ENCODE assay signal across 10 mouse cellular contexts in genomic region chr16:76320118-76320473, GRCm38 (mm10). TPM values are rescaled to one million over a fixed set of nuclear protein-coding genes. Genes with fewer than 3 reads are reported as not detected.
DNase-seq lines count a peak whose midpoint lies in the region; ATAC-seq and TF ChIP-seq lines count a peak whose summit lies in the region.
"Had no signal": no experiment of that assay in that cellular context is flagged by ENCODE, and none has a peak within 500 bp of the region (broad histone marks: within the 10 kb centered on the region; RNA-seq: fewer than 3 reads in every experiment).

No protein-coding gene starts in this region.

- H3K4me3 ChIP-seq in heart, embryonic 13.5 days = no peak overlapping the region
- no peak overlapping the region for H3K4me3 ChIP-seq in neural tube, embryonic 11.5 days (ENCODE audit: low read depth, low read length)
- H3K4me3 ChIP-seq in neural tube, embryonic 15.5 days (replicated peaks) = no peak overlapping the region
- no peak overlapping the region for H3K4me3 ChIP-seq in liver, postnatal 0 days (ENCODE audit: low read depth, low read length)
- H3K4me3 ChIP-seq: limb, embryonic 15.5 days had no signal

- DNase-seq in heart, postnatal 10 days = no peak
- DNase-seq in neural tube, embryonic 11.5 days (ENCODE audit: low spot score) = no peak
- DNase-seq in liver, postnatal 0 days = no peak
- no peak for DNase-seq in frontal cortex, postnatal 10 days (ENCODE audit: low spot score in 2 of 2)
- DNase-seq in lung, adult 18-20 months = no peak
- DNase-seq: cerebellum, postnatal 36 days; thymus, postnatal 36 days had no signal

- no peaks in the 10 kb centered on the region for H3K36me3 ChIP-seq in heart, embryonic 13.5 days
- no peaks in the 10 kb centered on the region for H3K36me3 ChIP-seq in neural tube, embryonic 11.5 days (ENCODE audit: control insufficient read depth, insufficient read depth, low read length)
- H3K36me3 ChIP-seq in neural tube, embryonic 15.5 days = no peaks in the 10 kb centered on the region
- H3K36me3 ChIP-seq in liver, postnatal 0 days (replicated peaks; ENCODE audit: insufficient read depth, low read length) = no peaks in the 10 kb centered on the region; the same call in 1 of the 2 replicates
- H3K36me3 ChIP-seq: limb, embryonic 15.5 days had no signal

- H3K27me3 ChIP-seq in heart, embryonic 13.5 days (replicated peaks) = no peaks in the 10 kb centered on the region
- no peaks in the 10 kb centered on the region for H3K27me3 ChIP-seq in neural tube, embryonic 11.5 days (ENCODE audit: control insufficient read depth, insufficient read depth, low read length)
- H3K27me3 ChIP-seq in neural tube, embryonic 15.5 days (replicated peaks) = no peaks in the 10 kb centered on the region
- no peaks in the 10 kb centered on the region for H3K27me3 ChIP-seq in liver, postnatal 0 days (ENCODE audit: insufficient read depth, low read length)
- H3K27me3 ChIP-seq: limb, embryonic 15.5 days had no signal

- H3K27ac ChIP-seq in heart, embryonic 13.5 days (replicated peaks) = peak overlapping the region; percentile 67
- H3K27ac ChIP-seq in neural tube, embryonic 11.5 days (ENCODE audit: low read depth, low read length) = peak overlapping the region; percentile 67; the same call in 1 of the 2 replicates
- H3K27ac ChIP-seq in neural tube, embryonic 15.5 days (replicated peaks) = no peak overlapping the region
- H3K27ac ChIP-seq in liver, postnatal 0 days (ENCODE audit: low read depth) = peak overlapping the region; percentile 48; the same call in 1 of the 2 replicates
- H3K27ac ChIP-seq: limb, embryonic 15.5 days had no signal

- no peak for TF ChIP-seq EP300 in liver, postnatal 0 days (IDR thresholded peaks at IDR 0.05; ENCODE audit: low read depth)

- 70% methylated on average over 5 of the region's 5 CpGs for WGBS in heart, embryonic 13.5 days
- 42% methylated on average over 5 of the region's 5 CpGs for WGBS in neural tube, embryonic 11.5 days
- 31% methylated on average over 5 of the region's 5 CpGs for WGBS in neural tube, embryonic 15.5 days
- 84% methylated on average over 5 of the region's 5 CpGs for WGBS in liver, postnatal 0 days (ENCODE audit: insufficient replicate concordance)

- H3K4me1 ChIP-seq in heart, embryonic 13.5 days = peaks cover 60% of the 10 kb centered on the region
- peaks cover 15% of the 10 kb centered on the region for H3K4me1 ChIP-seq in neural tube, embryonic 11.5 days (ENCODE audit: control insufficient read depth, insufficient read depth, low read length)
- peaks cover 44% of the 10 kb centered on the region for H3K4me1 ChIP-seq in neural tube, embryonic 15.5 days
- peaks cover 46% of the 10 kb centered on the region for H3K4me1 ChIP-seq in liver, postnatal 0 days (ENCODE audit: insufficient read depth)

- no peak for ATAC-seq in heart, embryonic 13.5 days (ENCODE audit: extremely low read depth, insufficient number of reproducible peaks, low FRiP score, low TSS enrichment)
- peak; percentile 25 for ATAC-seq in neural tube, embryonic 11.5 days (ENCODE audit: insufficient read depth, low FRiP score, low TSS enrichment)
- no peak for ATAC-seq in neural tube, embryonic 15.5 days (ENCODE audit: low FRiP score)
- no peak for ATAC-seq in liver, postnatal 0 days

- intact Hi-C loops in heart, postnatal 10 days (cut with DNase I) = loop anchor here (5.0 kb wide), 1 partner anchor 52 kb away; the partner anchor contains the start of gene Nrip1

- H3K9me3 ChIP-seq in heart, embryonic 13.5 days = no peaks in the 10 kb centered on the region
- H3K9me3 ChIP-seq in neural tube, embryonic 11.5 days (ENCODE audit: control insufficient read depth, low read length) = no peaks in the 10 kb centered on the region
- no peaks in the 10 kb centered on the region for H3K9me3 ChIP-seq in neural tube, embryonic 15.5 days (replicated peaks)
- H3K9me3 ChIP-seq in liver, postnatal 0 days (ENCODE audit: low read length) = no peaks in the 10 kb centered on the region
- H3K9me3 ChIP-seq: limb, embryonic 15.5 days had no signal

- TF ChIP-seq CTCF in liver, postnatal 0 days (IDR thresholded peaks at IDR 0.05; ENCODE audit: low read depth) = no peak

- peak overlapping the region; percentile 2; the same call in 1 of the 2 replicates for H3K4me2 ChIP-seq in heart, embryonic 13.5 days
- H3K4me2 ChIP-seq in neural tube, embryonic 11.5 days (ENCODE audit: low read depth) = no peak overlapping the region
- H3K4me2 ChIP-seq in neural tube, embryonic 15.5 days = no peak overlapping the region
- no peak overlapping the region for H3K4me2 ChIP-seq in liver, postnatal 0 days (ENCODE audit: low read depth, low read length)
- H3K4me2 ChIP-seq: limb, embryonic 15.5 days had no signal

- H3K9ac ChIP-seq in heart, embryonic 13.5 days = no peak overlapping the region
- no peak overlapping the region for H3K9ac ChIP-seq in neural tube, embryonic 11.5 days (ENCODE audit: low read length)
- H3K9ac ChIP-seq in neural tube, embryonic 15.5 days (replicated peaks) = no peak overlapping the region
- no peak overlapping the region for H3K9ac ChIP-seq in liver, postnatal 0 days (replicated peaks)
- H3K9ac ChIP-seq: limb, embryonic 15.5 days had no signal

RNA-seq across cellular contexts. Expression of gene Nrip1, which starts 53.5 kb away (rescaled TPM):
- polyA plus RNA-seq in heart, embryonic 13.5 days (2015; fragmentation: Nextera tagmentation; extraction: Ambion mirVana) = 20.9 and 23.3 TPM in 2 replicates
- 10 to 100 TPM; 26.8 to 27.4 TPM for total RNA-seq in heart, postnatal 10 days (2021)
- 37.7 and 40.2 TPM in 2 replicates for polyA plus RNA-seq in neural tube, embryonic 11.5 days (2014; fragmentation: Nextera tagmentation; extraction: Ambion mirVana)
- polyA plus RNA-seq in neural tube, embryonic 15.5 days (2015; fragmentation: Nextera tagmentation; extraction: Ambion mirVana) = 34.4 and 36.9 TPM in 2 replicates
- 9.6 and 11.2 TPM in 2 replicates for polyA plus RNA-seq in liver, postnatal 0 days (2015; fragmentation: Nextera tagmentation; extraction: Ambion mirVana)
